Mouse (Mus musculus) liver, adult 2 months (tissue): ENCODE measurements at regions not wholly inside any gene's neighbourhood (a gene's known extent, or its start where the extent isn't known, plus 50 kb on each side); places are given as distances from the start of the nearest gene placed in this dataset.

Experiments
- CTCF ChIP-seq: fragments of 200-500 bp; IDR thresholded peaks from 2 replicates; pipeline ENCODE4 v1.5.1; 2011; ENCODE audit warnings: low read depth, low read length, control low read depth
- POLR2A ChIP-seq: fragments of 200-500 bp; IDR thresholded peaks from 2 replicates; pipeline ENCODE4 v1.6.1; 2011; ENCODE audit warnings: low read length, control low read depth; ENCODE audit not compliant: insufficient read depth; ENCODE audit errors: extremely low read depth

GRCm38 (mm10) chr11:25142833-25143232, 1065.0 kb downstream of the Bcl11a start:
- TF ChIP-seq CTCF: no peak
- TF ChIP-seq POLR2A: no peak
